Mouse (Mus musculus): ENCODE data around the gene Cdk2ap2. TPM values are rescaled to one million over a fixed set of nuclear protein-coding genes. Genes with fewer than 3 reads are reported as not detected.

The Cdk2ap2 gene
- total RNA-seq, 2 experiments from 2014 or later: 28.9 to 37.6 TPM

Other genes starting within 250 kb of the Cdk2ap2 start
- 10 to 100 TPM; 78.4 to 97.2 TPM for gene Chka, start 245.4 kb upstream of the Cdk2ap2 start, total RNA-seq (2021)
- 10 to 100 TPM; 17.3 to 21.5 TPM for gene Tcirg1, start 190.0 kb upstream of the Cdk2ap2 start, total RNA-seq (2021)
- gene Ndufs8, start 184.4 kb upstream of the Cdk2ap2 start, total RNA-seq (2021): 100 to 1,000 TPM; 134 to 151 TPM
- 1 to 10 TPM; 3.5 to 4.4 TPM for gene Aldh3b1, start 167.4 kb upstream of the Cdk2ap2 start, total RNA-seq (2021)
- 10 to 100 TPM; 16.7 to 20.6 TPM for gene Unc93b1, start 162.0 kb upstream of the Cdk2ap2 start, total RNA-seq (2021)
- not detected for gene Aldh3b3, start 138.5 kb upstream of the Cdk2ap2 start, total RNA-seq (2021)
- gene Aldh3b2, start 124.9 kb upstream of the Cdk2ap2 start, total RNA-seq (2021): 1 to 10 TPM in 1 of 2 experiments, under 1 TPM in 1; 0.81 to 1.2 TPM
- 1 to 10 TPM; 2.0 to 2.5 TPM for gene Acy3, start 110.6 kb upstream of the Cdk2ap2 start, total RNA-seq (2021)
- not detected for gene Tbx10, start 104.4 kb upstream of the Cdk2ap2 start, total RNA-seq (2021)
- 10 to 100 TPM in 1 of 2 experiments, 1 to 10 TPM in 1; 9.9 to 10.2 TPM for gene Nudt8, start 96.6 kb upstream of the Cdk2ap2 start, total RNA-seq (2021)
- gene Gm49405, start 96.6 kb upstream of the Cdk2ap2 start, total RNA-seq (2021): 1 to 10 TPM; 1.1 to 1.4 TPM
- 1 to 10 TPM; 2.4 to 3.3 TPM for gene Doc2g, start 93.9 kb upstream of the Cdk2ap2 start, total RNA-seq (2021)
- gene Ndufv1, start 84.4 kb upstream of the Cdk2ap2 start, total RNA-seq (2021): 100 to 1,000 TPM; 222 to 263 TPM
- 100 to 1,000 TPM; 343 to 385 TPM for gene Gstp1, start 59.2 kb upstream of the Cdk2ap2 start, total RNA-seq (2021)
- gene Gstp2, start 51.2 kb upstream of the Cdk2ap2 start, total RNA-seq (2021): 10 to 100 TPM; 35.5 to 41.9 TPM
- gene Gstp3, start 37.6 kb upstream of the Cdk2ap2 start, total RNA-seq (2021): not detected
- gene Cabp2, start 15.6 kb upstream of the Cdk2ap2 start, total RNA-seq (2021): not detected
- gene Pitpnm1, start 2.8 kb downstream of the Cdk2ap2 start, total RNA-seq (2021): 100 to 1,000 TPM; 176 to 181 TPM
- 100 to 1,000 TPM; 102 to 127 TPM for gene Aip, start 28.7 kb downstream of the Cdk2ap2 start, total RNA-seq (2021)
- gene Gpr152, start 42.6 kb downstream of the Cdk2ap2 start, total RNA-seq (2021): not detected
- gene Cabp4, start 46.9 kb downstream of the Cdk2ap2 start, total RNA-seq (2021): under 1 TPM in 1 of 2 experiments, not detected in 1; 0.20 TPM
- gene Coro1b, start 51.4 kb downstream of the Cdk2ap2 start, total RNA-seq (2021): 10 to 100 TPM; 87.3 to 89.5 TPM
- gene Ptprcap, start 56.4 kb downstream of the Cdk2ap2 start, total RNA-seq (2021): 1 to 10 TPM; 1.1 to 2.9 TPM
- gene Rps6kb2, start 66.2 kb downstream of the Cdk2ap2 start, total RNA-seq (2021): 10 to 100 TPM; 27.8 to 43.9 TPM
- 10 to 100 TPM in 1 of 2 experiments, 1 to 10 TPM in 1; 8.2 to 11.7 TPM for gene Carns1, start 78.3 kb downstream of the Cdk2ap2 start, total RNA-seq (2021)
- 1 to 10 TPM; 1.2 to 1.3 TPM for gene Tbc1d10c, start 94.1 kb downstream of the Cdk2ap2 start, total RNA-seq (2021)
- 100 to 1,000 TPM; 259 to 293 TPM for gene Ppp1ca, start 94.9 kb downstream of the Cdk2ap2 start, total RNA-seq (2021)
- gene Rad9a, start 104.5 kb downstream of the Cdk2ap2 start, total RNA-seq (2021): 1 to 10 TPM; 7.4 to 8.2 TPM
- under 1 TPM; 0.27 to 0.61 TPM for gene Clcf1, start 117.1 kb downstream of the Cdk2ap2 start, total RNA-seq (2021)
- not detected for gene AC109138.7, start 117.2 kb downstream of the Cdk2ap2 start, total RNA-seq (2021)
- gene Pold4, start 134.7 kb downstream of the Cdk2ap2 start, total RNA-seq (2021): 10 to 100 TPM; 15.1 to 17.5 TPM
- 10 to 100 TPM; 45.4 to 48.5 TPM for gene Ssh3, start 172.0 kb downstream of the Cdk2ap2 start, total RNA-seq (2021)
- gene Ankrd13d, start 186.0 kb downstream of the Cdk2ap2 start, total RNA-seq (2021): 10 to 100 TPM; 59.6 to 66.3 TPM
- gene Grk2, start 209.0 kb downstream of the Cdk2ap2 start, total RNA-seq (2021): 100 to 1,000 TPM; 185 to 186 TPM